Mouse (Mus musculus): ENCODE data around the gene Rps26.

DNA sequence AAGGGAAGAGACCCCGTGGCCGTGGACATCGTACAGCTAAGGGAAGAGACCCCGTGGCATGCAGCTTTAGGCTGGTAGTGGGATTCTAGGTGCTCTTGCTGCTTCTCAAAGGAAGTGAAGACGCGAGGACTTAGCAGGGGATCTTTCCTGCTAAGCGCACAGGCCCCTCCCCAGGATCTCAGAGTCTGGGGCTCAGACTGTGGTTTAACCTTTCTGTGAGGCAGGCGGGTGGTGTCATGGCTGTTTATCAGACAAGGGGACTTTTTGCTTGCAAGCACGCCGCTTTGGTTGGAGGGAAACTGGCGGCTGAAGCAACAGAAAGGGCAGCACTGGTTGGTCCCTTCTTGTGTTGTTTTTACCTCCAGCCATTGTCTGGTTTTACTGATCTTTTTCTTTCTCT lies 10.5 kb upstream of the Rps26 start:
- TF ChIP-seq CTCF (IDR thresholded peaks at IDR 0.05; ENCODE audit: borderline replicate concordance, insufficient read depth, low read depth, low read length) (no peak), POLR2A (IDR thresholded peaks at IDR 0.05; ENCODE audit: borderline replicate concordance, insufficient read depth, low read length) (no peak)

All from cerebellum, adult 2 months (tissue).